Mouse (Mus musculus) brain, adult 2 months (tissue): ENCODE measurements around the gene Rab3d.

Experiments
- DNase-seq: peaks from one replicate; pipeline ENCODE4 v3.0.0; 2011; ENCODE audit warnings: low read depth, low spot score

The Rab3d gene

DNA sequence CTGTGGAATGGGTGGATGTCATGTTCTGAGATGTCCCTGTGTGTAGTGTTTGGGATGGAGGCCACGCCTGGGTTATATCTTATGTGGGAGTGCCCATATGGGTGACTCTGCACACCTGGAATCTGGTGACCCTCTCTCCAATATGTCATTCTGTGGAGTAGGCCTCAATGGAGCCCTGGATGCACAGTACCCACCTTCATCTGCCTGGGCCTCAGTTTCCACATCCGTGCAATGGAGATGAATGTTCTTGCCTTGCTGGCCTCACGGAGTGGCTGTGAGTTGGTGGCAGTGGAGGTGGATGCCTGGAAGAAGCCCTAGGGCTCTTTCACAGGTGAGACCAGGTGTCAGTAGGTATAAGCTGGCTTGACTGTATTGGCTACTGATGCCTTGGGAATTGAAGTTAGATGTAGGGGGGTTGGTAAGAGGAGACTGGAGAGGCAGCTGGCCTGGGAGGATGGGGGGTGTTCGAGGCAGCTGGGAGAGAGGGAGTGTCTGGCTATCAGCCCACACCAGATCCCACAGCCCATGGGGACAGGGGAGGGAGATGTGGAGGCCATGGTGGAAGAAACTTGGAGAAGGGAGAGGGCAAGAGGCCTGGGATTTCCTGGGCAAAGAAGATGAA lies 20.4 kb upstream of the Rab3d start:
- no peak for DNase-seq

- peak; percentile 68 for DNase-seq
Measured at GRCm38 (mm10) chr9:21937711-21938175, 19.8 kb upstream of the Rab3d start.

DNA sequence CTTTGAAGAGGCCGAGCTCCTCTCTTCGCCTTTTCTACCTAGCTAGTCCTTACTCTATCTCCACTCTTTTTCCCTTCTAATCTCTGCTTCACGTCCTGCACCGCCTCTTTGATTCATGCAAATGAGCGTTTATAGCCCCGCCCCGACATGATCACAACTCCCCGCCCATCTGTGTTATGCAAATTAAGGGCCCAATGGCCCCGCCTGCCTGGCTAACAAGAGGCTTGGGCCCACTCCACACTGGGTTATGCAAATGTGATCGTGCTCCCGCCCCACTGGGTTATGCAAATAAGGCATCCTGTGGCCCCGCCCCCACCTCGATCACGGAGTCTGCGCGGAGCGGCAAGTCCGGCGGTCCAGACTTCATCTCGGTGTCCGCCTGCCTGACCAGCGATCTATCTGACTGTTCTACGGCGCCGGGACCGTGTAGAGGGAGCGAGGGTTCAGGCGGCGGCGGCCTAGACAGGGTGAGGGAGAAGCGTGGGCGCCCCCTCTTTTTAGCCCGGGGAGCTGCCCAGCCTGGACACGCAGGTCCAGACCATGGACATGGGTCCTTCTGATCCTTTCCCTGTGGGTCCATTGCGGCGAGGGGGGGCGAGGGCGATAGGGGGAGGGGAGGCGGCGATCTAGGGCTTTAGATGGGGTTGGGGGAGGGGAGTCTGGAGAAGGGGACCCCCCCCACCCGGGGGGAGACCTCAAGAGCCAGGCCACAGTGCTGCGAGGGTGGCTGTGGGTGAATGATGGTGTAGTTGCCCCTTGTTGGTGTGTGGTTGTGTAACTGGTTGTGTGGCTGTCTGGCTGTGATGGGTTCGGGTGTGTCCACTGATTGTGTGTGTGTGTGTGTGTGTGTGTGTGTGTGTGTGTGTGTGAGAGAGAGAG lies 18.9 kb upstream of the Rab3d start, which contains the start of gene Plppr2:
TSS of gene Plppr2 (plus strand) at position 342 of the 879 bp plus-strand sequence.
- DNase-seq = peak; percentile 99

DNA sequence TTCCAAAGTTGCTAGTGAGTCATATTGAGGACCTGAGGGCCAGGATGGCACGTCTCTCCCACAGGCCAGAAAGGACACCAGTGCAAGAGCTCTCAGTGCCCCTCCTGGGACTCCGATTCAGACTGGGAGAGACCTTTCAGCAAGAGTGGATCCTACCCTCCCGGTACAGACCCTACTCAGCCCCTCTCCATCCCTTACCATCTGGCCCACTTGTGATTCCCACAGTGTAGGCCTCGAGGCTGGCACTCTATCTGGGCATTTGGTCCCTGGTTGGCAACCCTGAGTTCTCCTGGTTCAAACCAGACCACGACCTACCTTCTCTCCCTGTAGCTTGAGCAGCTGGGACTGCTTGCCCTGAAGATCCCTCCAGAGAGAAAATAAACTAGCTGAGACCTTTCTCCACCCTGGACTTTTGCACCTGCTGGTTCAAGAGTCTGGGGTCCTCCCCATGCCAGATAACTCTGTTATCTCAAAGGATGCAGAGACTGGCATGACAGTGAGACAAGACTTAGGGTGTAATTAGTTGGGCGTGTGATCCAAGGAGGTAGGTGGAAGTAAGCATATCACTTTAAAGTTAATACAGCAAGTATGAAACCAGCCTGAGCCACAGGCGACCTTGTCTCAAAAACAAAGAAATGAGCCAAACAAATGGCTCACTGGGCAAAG lies 17.6 kb upstream of the Rab3d start:
- DNase-seq = no peak

- DNase-seq = peak; percentile 56
Measured at GRCm38 (mm10) chr9:21934021-21934420, 16.0 kb upstream of the Rab3d start.

GRCm38 (mm10) chr9:21932445-21933137 lies 14.6 kb upstream of the Rab3d start:
- no peak for DNase-seq

- DNase-seq = peak; percentile 70
Measured at GRCm38 (mm10) chr9:21932006-21932405, 14.0 kb upstream of the Rab3d start.

GRCm38 (mm10) chr9:21929208-21929607 lies 11.2 kb upstream of the Rab3d start:
- no peak for DNase-seq

DNA sequence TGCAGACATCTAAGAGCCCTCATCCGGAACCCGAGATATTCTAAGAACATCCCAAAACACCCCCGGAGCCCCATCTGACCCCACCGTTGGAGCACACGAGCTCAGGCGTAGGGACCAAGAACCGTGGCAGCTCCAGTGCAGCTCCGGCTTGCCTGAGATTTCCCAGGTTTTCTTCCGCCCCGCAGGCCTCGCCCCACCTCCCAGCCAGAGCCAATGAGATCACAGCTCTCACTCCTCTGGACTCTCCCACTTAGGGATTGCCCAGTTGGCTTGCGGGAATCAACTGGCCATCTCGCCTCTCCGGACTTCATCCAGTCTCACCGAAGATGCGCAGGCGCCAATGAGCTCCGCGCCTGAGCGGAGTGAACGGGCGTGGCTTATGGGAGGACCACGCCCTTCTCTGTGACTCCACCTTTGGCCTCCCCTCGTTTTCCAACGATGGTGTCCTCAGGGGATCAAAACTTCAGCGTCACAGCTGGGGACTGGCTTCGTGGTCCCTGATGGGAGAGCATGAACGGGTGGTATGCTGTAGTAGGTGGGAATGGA lies 9.3 kb upstream of the Rab3d start, which contains the start of the genes Ccdc159 and Tmem205:
TSS of gene Ccdc159 (plus strand) at position 264 of the 546 bp plus-strand sequence.
TSS of gene Tmem205 (minus strand) at position 349 of the 546 bp plus-strand sequence.
- DNase-seq = peak; percentile 100

GRCm38 (mm10) chr9:21926784-21927183 lies 8.8 kb upstream of the Rab3d start:
- DNase-seq = peak; percentile 46

- no peak for DNase-seq
Measured at GRCm38 (mm10) chr9:21926155-21926554, 8.2 kb upstream of the Rab3d start.

- no peak for DNase-seq
Measured at GRCm38 (mm10) chr9:21925506-21925905, 7.5 kb upstream of the Rab3d start.

DNA sequence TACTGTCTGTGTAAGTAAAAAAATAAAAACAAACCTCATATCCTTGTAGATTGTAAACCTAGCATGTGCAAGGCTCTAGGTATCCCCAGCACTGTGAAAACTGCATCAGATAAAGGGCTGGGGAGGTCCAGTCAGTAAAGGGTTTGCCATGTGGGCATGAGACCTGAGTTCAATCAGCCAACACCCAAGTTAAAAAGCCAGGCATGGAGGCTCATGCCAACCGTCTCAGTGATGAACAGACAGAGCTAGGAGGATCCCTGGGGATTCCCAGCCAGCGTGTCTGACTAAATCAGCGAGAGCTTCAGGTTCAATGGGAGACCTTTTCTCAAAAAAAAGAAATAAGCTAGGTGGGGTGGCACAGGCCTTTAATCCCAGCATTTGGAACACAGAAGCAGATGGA lies 7.0 kb upstream of the Rab3d start:
- DNase-seq = no peak

DNA sequence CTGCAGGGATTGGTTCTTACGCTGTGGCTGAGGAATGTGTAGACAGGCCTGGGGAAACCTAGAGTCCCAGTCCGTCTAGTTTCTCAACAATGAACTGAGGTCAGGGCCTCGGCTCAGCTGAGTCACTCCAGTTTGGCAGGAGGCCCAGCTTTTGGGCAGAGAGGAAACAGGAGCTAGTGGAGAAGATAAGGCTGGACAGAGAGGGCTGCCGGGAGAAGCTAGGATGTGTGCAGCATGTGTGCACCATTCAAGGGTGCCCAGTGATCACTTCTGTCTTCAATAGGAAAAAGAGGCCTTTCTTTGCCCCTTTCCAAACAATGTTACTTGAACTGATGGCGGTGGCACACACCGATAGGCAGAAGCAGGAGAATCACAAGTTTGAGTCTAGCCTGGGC lies 6.1 kb upstream of the Rab3d start:
- peak; percentile 80 for DNase-seq

DNA sequence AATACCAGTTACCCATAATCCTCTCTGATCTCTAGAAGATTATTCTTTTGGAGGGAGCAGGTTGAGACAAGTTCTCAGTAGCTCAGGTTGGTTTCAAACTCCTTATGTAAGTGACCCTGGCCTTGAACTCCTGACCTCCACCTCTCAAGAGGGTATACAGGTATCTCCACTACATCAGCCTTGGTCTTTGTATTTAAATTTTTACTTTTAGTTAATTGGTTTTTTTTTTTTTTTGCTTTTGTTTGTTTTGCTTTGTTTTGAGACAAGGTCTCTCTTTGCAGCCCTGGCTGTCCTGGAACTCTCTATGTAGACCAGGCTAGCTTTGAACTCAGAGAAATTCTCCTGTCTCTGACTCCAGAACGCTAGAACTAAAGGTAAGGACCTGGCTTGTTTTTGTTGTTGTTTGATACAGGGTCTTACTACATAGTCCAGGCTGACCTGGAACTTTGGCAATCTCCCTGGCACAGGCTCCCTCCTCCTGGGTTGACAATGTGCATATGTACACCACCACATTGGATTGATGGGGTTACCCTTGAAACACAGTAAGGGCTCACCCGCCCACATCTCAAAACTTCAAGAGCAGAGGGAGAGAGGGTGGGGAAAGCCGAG lies 5.6 kb upstream of the Rab3d start:
- no peak for DNase-seq

- no peak for DNase-seq
Measured at GRCm38 (mm10) chr9:21923036-21923435, 5.0 kb upstream of the Rab3d start.

DNA sequence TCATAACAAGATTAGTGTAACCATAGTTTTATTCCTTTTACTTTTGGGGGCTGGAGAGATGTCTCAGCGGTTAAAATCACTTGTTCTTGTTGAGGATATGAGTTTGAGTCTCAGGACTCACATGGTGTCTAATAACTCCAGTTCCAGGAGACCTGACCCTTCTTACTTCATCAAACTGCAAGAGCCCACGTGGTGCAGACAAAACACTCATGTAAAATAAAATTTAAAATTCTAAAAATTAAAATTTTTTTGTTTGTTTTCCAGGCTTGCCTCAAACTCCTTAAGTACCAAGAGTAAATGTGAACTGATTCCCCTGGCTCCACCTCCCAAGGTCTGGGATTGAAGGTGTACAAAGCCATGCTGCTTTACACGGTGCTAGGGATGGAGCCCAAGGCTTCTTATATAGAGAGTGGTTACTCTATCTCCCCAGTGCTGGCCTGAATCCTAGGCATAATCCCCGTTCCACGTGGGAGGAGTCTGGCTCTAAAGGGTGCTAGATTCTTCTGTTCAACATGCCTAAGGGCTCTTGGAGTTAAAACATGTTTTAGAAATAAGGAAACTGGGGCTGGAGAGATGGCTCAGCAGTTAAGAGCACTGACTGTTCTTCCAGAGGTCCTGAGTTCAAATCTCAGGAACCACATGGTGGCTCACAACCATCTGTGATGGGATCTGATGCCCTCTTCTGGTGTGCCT lies 846 bp upstream of the Rab3d start:
- DNase-seq = peak; percentile 58

DNA sequence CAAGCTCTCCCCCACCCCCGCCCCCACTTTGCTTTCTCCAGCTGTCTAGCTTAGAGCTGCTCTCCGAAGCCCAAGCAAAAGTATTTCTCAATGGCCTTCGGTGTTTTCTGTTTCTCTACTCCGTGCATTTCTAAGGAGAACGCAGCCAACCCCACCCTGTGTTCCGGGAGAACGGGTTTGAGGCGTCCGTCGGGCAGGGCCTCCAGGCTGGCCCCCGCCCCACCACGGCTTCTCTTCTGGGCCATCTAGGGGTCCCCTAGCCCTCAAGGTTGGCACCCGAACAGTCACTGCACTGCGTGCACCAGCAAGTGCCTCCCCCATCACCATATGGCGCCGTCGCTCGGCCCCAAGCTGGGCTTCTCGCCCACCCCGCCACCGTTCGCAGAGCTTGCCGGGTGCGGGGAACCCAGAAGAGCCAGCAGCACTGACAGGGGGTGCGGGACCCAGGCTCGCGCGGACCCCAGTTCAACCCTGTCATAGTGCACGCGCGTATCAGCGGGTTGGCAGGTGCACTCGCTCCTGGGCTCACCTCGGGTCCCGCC lies 428 bp downstream of the Rab3d start:
- peak; percentile 84 for DNase-seq

GRCm38 (mm10) chr9:21916851-21917492 lies 1.0 kb downstream of the Rab3d start:
- DNase-seq = no peak
